Mouse (Mus musculus) small intestine, adult 2 months (tissue): ENCODE results near the gene Matn4. TPM values are rescaled to one million over a fixed set of nuclear protein-coding genes. Genes with fewer than 3 reads are reported as not detected.

Experiments
- H3K27ac ChIP-seq: fragments of 200-500 bp; 2 replicates; pipeline ENCODE4 v1.5.1; 2012; ENCODE audit warnings: low read depth, low read length, control low read depth, inconsistent platforms; ENCODE audit not compliant: insufficient read depth
- H3K27me3 ChIP-seq: fragments of 200-500 bp; 2 replicates; pipeline ENCODE4 v1.6.1; 2012; ENCODE audit warnings: mild to moderate bottlenecking, moderate library complexity, low read length, inconsistent platforms; ENCODE audit not compliant: control insufficient read depth, insufficient read depth
- H3K36me3 ChIP-seq: fragments of 200-500 bp; 2 replicates; pipeline ENCODE4 v1.6.1; 2012; ENCODE audit warnings: mild to moderate bottlenecking, low read length, control low read depth, inconsistent platforms; ENCODE audit not compliant: control insufficient read depth, insufficient read depth
- H3K4me1 ChIP-seq: fragments of 200-500 bp; 2 replicates; pipeline ENCODE4 v1.6.1; 2012; ENCODE audit warnings: low read length, inconsistent platforms, mixed read lengths; ENCODE audit not compliant: control insufficient read depth, insufficient read depth, insufficient read length
- H3K4me3 ChIP-seq: fragments of 200-500 bp; 2 replicates; pipeline ENCODE4 v1.5.1; 2012; ENCODE audit warnings: low read depth, mild to moderate bottlenecking, control low read depth, inconsistent platforms, low read length, moderate library complexity
- CTCF ChIP-seq: fragments of 200-500 bp; IDR thresholded peaks from 2 replicates; pipeline ENCODE4 v1.5.1; 2012; ENCODE audit warnings: low read depth, mild to moderate bottlenecking, control low read depth, inconsistent platforms, low read length, moderate library complexity, mixed read lengths; ENCODE audit not compliant: insufficient replicate concordance, insufficient read length; ENCODE audit errors: extremely low read depth
- POLR2A ChIP-seq: fragments of 200-500 bp; IDR thresholded peaks from 2 replicates; pipeline ENCODE4 v1.6.1; 2012; ENCODE audit warnings: low read depth, mild to moderate bottlenecking, control low read depth, inconsistent platforms, low read length, moderate library complexity
- WGBS: fragments of 180-500 bp; shearing (Covaris S2); methylation state at CpG from one replicate; pipeline ENCODE4 v1.1.7; 2018; 5-methylcytosine and 5-hydroxymethylcytosine counted together
- polyA plus RNA-seq: library from polyadenylated mRNA; depleted of rRNA; stranded (reverse); fragments of >200 nt; gene quantifications from 2 replicates; pipeline ENCODE4 v1.2.3, GENCODE M21; 2012

Matn4 gene
- polyA plus RNA-seq, 1 experiment: 0.49 TPM

DNA sequence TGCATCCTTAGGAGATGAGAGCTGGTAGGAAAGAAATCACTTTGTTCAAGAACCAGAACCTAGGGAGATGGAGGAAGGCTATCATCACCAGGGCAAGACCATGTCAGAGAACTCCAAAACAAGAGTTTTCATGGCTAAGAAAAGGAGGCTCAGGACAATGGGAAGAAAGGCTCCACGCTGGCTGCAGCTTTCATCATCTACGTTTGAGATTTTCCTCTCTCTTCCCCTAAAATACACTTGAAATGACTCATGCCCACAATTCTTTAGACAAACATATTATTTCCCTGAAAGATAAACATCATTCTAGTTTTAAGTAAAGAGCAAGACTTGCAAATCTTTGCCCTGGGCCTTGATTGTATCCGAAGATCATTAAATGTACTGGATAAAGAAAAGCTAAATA lies 33.6 kb downstream of the Matn4 start:
- 62% methylated on average over 3 of the region's 3 CpGs for WGBS
- H3K36me3 ChIP-seq: no peaks in the 10 kb centered on the region

DNA sequence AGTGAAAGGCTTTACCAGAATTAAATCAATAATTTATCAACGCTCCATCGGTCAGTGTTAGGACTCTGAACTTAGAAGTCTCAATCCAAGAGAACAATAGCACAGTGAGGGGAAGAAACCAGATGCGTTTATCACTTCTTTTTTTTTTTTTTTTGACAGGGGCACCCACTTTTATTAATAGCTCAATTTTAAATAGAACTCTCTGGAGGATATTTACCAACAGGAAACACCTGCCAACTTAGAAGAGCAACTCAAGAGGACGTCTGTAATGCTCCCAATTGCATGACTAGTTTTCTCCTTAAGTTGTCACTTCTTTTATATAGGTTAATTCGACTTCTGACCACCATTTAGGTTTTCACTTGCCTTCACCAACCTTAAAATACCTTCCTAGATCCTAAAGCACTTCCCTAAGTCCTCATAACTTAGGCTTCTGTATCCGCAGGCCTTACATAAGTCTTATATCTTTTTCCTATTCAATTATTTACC lies 36.3 kb downstream of the Matn4 start:
- Histone ChIP-seq H3K4me1 (no peaks in the 10 kb centered on the region), H3K4me3 (no peak overlapping the region), H3K36me3 (no peaks in the 10 kb centered on the region), H3K27ac (no peak overlapping the region), H3K27me3 (no peaks in the 10 kb centered on the region)
- TF ChIP-seq POLR2A: no peak
- TF ChIP-seq CTCF: no peak
- WGBS: 58% methylated on average over 6 of the region's 6 CpGs

More for the DNA sequence above, 33.6 kb downstream of the Matn4 start:
- TF ChIP-seq POLR2A (no peak), CTCF (no peak)
- H3K27ac ChIP-seq: no peak overlapping the region
- H3K27me3 ChIP-seq: no peaks in the 10 kb centered on the region; the same call in 1 of the 2 replicates
- H3K4me3 ChIP-seq: no peak overlapping the region
- no peaks in the 10 kb centered on the region for H3K4me1 ChIP-seq

DNA sequence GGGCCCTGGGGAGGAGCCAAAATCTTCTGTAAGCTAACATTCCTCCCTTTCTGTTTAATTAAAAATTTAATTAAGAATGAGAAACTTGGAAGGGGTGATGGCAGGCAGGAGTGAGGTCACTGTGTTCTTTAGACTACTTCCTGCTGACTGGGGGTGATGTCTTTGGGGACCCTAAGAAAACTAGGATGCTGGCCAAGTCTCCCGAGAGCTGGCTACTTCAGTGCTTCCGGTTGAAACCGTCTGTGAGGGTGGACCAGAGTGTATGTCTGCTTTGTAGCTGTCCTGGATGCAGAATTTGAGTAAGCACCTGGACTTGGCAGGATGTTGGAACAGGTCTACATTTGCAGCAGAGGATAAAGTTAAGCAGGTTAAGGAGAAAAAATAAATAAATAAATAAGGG lies 38.0 kb downstream of the Matn4 start:
- Histone ChIP-seq H3K4me3 (no peak overlapping the region), H3K27ac (no peak overlapping the region), H3K36me3 (no peaks in the 10 kb centered on the region), H3K4me1 (no peaks in the 10 kb centered on the region), H3K27me3 (no peaks in the 10 kb centered on the region)
- no peak for TF ChIP-seq POLR2A
- TF ChIP-seq CTCF: no peak
- WGBS: 57% methylated on average over 3 of the region's 3 CpGs

DNA sequence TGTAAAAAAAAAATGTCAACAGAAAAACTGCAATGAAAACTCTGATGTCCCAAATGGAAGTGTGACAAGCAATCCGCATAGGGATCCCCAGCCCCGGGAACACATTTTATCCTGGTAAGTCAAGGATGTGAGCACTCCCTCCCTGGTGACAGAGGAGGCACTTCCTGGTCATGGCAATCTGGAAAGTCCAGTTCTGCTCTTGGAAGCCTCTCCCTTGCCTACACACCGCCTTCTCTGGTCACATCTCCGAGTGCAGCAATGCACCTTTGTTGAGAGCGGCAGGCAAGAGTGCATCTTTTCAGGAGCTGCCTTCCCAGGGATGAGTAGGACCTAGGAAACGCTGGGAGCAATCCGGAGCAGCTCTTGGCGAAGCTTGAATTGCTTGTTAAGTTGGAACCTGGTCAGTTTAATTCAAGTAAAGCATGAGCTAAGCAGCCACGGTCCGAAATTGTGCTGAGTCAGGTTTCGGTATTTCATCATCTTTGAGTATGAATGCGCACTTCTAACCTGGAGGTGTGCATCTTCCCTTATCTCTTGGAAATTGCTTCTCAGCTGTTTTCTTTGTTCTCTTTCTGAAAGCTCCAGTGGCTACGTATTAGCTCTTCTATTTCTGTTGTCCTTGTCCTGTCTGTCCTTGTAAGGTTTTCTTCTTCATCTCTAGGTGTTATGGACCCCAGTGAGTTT lies 43.8 kb downstream of the Matn4 start:
- H3K27me3 ChIP-seq: no peaks in the 10 kb centered on the region
- no peaks in the 10 kb centered on the region for H3K36me3 ChIP-seq
- no peak overlapping the region for H3K4me3 ChIP-seq
- H3K27ac ChIP-seq: no peak overlapping the region
- WGBS: 29% methylated on average over 13 of the region's 13 CpGs
- no peak for TF ChIP-seq CTCF
- no peak for TF ChIP-seq POLR2A
- H3K4me1 ChIP-seq: no peaks in the 10 kb centered on the region

DNA sequence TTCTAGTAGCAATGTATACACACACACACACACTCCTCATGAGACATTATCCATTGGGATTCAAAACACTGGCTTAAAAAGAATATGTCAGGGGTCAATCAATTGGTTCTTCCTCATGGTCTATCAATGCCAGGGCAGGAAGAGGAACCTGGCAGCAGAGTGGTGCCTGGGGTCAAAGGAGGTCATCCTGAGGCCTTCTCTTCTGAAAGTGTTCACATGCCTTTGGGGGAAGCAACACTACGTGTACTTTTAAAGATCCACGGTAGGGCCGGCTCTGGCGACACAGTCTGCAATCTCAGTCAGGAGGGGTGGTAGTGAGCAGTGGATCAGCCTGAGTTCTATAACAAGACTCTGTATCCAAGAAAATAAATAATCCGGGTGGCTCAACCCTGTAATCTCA lies 45.3 kb downstream of the Matn4 start:
- H3K36me3 ChIP-seq: no peaks in the 10 kb centered on the region
- no peak overlapping the region for H3K4me3 ChIP-seq
- WGBS: 71% methylated on average over 5 of the region's 5 CpGs
- TF ChIP-seq POLR2A: no peak
- TF ChIP-seq CTCF: no peak
- no peaks in the 10 kb centered on the region for H3K27me3 ChIP-seq
- H3K4me1 ChIP-seq: no peaks in the 10 kb centered on the region
- H3K27ac ChIP-seq: no peak overlapping the region

DNA sequence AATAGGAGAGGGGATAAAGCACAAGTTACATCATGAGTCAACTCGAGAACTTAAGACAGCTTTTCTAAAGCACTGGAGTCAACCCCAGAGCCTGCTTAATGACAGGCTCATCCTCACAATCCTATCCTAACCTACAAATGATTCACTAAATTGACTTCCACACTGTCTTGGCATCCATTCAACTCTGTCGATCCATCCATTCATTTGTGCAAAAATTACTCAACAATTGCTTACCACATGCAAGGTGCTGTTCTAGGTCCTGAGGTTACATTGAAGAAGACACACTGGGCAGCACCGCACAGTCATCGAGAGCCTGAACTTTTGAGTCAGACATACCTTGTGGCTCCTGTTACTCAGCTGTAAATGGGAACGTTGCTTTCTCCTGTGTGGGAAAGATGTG lies 45.9 kb downstream of the Matn4 start:
- 80% methylated on average over 5 of the region's 5 CpGs for WGBS
- TF ChIP-seq CTCF: no peak
- TF ChIP-seq POLR2A: no peak

DNA sequence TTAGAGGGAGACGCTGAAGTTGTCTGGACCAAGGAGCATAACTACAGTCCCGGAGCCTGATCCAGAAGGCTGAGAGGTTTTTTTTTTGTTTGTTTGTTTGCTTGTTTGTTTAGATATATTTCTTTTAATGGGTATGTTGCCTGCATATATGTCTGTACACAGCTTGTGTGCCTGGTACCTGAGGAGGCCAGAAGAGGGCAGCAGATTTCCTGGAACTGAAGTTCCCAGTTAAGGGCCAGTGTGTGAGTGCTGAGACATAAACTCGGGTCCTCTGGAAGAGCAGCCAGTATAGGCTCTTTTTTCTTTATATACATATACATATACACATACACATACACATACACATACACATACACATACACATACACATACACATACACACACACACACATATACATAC lies 46.6 kb downstream of the Matn4 start:
- Histone ChIP-seq H3K4me1 (no peaks in the 10 kb centered on the region), H3K36me3 (no peaks in the 10 kb centered on the region), H3K27ac (no peak overlapping the region), H3K27me3 (no peaks in the 10 kb centered on the region), H3K4me3 (no peak overlapping the region)
- 75% methylated on average over 3 of the region's 3 CpGs for WGBS
- TF ChIP-seq POLR2A (no peak), CTCF (no peak)

More for the DNA sequence above, 45.9 kb downstream of the Matn4 start:
- H3K4me3 ChIP-seq: no peak overlapping the region
- H3K36me3 ChIP-seq: no peaks in the 10 kb centered on the region
- H3K27ac ChIP-seq: no peak overlapping the region
- H3K27me3 ChIP-seq: no peaks in the 10 kb centered on the region
- no peaks in the 10 kb centered on the region for H3K4me1 ChIP-seq
